Mouse (Mus musculus) CD8-positive naive resting alpha-beta T cell, adult 2 months (primary cell): ENCODE data around the gene Gm37240.

Experiments used
- DNase-seq, 2 experiments: peaks; one replicate each; pipeline ENCODE4 v3.0.0; 2022; ENCODE audit warnings: low read depth in 2 of 2, low spot score in 2 of 2

The Gm37240 gene

DNA sequence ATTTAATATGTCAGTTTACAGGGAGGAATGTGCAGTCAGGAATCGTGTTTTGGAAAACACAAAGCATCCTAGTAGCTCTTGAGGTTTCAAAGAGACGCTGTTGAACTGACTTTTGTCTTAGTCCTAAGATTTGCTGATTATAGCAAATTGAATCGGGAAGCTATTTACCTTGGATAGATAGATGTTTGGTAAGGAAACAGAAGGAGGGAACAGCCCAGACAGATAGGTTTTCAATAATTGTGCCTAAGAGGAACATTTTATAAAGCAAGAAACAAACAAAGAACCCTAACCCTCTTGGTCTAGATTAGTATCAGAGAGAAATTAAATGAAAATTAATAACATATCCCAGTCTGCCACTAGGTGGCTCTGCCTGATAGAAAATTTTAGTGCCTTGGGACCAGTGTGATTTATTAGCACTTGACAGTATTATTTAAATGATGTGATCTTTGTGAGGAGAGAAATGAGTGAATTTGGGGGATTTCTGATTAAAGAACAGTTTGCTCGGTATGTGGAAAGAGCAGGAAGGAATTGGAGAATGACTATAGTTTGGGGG, 1194.6 kb downstream of the Gm37240 start:
- DNase-seq, result peak in 1 of 2 experiments; percentile 22

DNA sequence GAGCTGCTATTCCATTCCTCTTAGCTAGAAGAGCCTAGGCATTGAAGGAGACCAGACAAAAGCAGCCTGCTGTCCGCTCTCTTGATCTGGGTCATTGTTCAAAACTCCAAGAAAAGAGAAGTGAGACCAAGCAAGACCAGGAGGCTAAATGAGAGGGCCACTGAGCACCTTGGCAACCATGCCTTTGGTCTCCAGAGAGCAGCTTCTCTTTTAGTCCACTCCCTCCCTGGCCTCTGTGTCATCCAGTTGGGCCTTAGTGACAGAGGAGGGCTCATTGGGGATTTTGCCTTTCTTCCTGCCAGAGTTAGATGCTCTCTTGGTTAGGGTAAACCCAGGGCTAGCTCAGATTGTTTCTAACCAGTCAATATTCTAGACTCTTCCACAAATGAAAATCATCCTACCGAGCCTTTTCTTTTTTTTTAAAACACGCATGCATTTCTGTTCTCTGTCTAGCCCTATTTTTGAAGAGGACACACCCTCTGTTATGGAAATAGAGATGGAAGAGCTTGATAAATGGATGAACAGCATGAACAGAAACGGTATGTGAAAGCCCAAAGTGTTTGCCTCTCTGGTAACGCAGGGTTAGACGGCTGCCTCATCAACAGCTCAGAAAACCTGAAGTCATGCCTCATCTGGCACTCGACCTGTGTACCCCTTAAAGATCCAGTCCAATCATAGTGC, 1197.1 kb downstream of the Gm37240 start:
- DNase-seq, result no peak

DNA sequence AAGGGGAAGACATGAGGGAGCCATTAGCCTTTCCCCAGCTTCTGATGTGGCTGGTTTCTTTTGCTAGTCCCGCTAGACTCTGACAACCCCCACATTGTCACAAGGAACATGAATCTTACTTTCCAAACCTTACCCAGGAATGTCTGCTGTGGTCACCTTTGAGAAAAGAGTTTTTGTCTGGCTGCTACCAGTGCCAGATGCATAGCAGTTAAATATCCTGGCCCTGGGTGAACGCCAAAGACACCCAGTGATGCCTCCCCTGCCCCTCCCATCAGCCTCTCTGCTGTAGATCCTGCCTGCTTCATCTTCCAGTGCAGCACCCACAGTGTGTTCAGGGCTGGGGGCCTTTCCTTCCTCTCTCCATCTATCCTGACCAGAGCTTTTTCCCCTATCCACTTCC, 1197.7 kb downstream of the Gm37240 start:
- no peak for DNase-seq

DNA sequence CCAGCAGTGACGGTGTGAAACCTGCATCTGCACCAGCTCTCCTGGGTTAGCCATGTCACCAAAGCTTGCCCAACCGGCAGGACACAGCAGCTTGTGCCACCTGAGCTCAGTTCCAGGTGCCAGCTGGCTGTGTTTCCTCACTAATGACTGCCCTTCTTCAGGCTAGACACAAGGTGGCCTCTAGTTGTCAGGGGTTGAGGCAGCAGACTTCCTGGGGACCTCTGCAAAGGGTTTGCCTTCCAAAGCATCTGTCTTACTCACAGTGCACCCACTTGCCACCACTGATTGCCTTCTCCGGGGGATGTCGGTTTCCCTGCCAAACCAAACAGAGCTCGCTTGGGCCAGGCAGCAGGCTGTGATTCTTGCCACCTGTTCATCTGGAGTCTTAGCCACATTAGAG, 1199.1 kb downstream of the Gm37240 start:
- DNase-seq, result no peak

DNA sequence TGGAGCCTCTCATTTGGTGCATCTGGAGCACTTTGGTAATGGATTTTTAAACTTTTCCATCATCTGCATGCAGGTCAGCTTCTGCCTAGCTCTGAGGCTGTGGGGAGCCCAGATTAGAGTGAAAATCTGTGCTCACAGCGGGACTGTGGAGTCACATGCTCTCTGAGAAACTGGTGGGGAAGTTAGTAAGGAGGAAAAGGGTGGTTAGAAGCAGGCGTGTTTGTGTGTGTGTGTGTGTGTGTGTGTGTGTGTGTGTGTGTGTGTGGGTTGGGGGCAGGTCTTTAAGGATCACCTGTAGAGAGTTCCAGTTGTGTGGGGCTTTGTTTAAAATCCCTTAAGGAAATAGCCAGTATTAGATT, 1199.9 kb downstream of the Gm37240 start:
- DNase-seq, result no peak

DNA sequence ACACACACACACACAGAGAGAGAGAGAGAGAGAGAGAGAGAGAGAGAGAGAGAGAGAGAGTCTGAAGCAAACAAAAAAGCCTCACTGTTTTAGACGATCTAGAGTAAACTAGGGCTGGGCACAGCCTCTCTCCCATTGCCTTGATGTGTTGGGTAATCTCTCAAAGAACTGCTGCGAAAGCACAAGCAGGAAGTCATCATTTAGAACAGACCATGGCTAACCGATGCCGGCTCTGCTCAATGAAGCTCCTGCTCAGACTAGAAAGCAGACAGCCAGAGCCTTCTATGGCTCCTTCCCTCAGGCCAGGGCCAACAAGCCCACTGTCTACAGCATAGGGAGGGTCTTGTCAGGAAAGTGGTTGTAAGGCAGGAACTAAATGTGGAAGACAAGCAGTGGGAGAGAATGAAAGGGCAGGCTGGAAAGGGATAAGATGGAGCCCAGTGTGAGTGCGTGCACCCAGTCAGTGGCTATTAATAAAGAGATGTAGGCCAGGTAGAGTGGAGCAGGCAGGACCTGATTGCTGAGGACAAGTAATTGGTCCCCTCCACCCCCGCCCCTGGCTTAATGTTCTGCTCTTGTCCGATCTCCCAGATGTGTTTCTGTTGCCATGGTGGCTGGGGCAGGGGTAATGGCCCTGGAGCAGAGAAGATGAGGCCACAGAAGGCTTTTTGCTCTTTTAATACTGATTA, 1200.4 kb downstream of the Gm37240 start:
- no peak for DNase-seq

DNA sequence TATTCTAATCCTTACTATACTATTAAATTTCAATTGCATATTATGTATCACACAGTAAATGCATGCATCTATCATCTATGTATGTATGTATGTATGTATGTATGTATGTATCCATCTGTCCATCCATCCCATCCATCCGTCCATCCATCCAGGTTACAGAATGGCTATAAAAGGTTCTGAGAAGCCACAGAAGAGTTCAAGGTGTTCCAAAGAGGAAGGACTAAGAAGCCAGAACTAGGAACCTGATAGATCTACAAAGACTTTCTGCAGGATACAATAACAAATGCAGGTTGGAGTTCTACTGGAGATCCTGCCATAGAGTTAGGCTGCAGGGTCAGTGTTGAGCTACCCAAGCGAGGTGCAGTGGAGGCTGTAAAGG, 1201.0 kb downstream of the Gm37240 start:
- no peak for DNase-seq

DNA sequence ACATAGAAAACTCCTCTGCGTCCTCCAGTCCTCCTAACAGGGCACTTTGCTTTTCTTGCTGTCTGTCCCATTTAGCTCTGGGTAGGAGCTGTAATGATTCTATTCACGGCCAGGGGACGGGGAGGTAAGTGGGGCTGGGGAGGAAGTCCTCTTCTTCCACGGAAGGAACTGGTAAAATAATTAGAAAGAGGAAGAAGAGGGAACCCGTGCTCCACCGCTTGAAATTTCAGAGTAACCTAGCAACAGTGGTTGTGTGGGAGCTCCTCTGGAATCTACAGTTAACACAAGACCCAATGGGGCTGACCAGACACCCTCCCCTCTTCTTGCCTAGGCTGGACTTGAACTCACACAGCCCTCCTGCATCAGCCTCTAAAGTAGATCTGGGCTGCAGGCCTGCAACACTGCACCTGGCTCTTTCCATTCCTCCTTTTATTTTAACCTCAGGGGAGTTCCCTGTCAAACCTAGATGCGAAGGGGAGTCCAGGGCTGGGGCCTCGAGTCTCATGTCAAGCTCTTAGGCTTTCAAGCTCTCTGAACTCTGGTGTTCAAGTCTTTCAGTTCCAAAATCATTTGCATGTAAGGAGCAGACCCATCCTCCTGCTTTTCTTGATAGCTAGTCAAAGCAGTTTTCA, 1201.5 kb downstream of the Gm37240 start:
- DNase-seq, result no peak

DNA sequence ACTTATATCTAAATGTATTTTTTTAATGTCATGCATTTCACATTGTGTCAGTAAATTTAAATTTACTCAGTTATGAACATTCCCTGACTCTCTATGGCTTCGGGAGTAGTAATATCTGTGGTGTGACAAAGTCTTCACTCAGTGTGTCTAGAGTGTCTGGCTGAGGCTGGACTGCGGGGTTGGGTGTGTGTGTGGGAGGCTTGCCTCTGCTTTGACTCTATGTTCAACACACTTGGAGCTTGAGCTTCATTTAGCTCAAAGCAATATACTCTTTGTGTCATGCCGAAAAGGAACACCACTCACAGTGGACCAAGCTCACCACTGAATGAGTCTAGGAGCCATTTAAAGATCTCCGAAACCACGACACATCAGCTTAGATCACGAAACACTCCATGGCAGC, 1203.5 kb downstream of the Gm37240 start:
- no peak for DNase-seq

DNA sequence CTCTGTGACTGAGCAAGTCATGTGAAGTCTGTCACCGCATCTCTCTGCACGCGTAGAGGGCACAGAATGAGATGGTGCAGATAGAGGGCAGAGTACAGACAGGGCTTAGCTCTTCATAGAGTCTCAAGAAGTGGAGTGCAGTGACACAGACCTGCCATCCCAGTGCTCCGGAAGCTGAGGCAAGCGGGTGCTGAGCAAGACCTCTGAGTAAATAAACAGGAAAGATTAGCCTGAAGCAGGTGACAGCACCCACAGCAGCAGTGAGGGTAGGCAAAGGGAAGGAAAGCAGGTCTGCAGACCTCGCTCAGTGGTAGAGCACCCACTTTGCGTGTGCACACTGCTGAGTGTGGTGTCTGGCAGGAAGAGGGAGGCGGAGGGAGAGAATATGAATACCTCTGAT, 1205.6 kb downstream of the Gm37240 start:
- DNase-seq, result peak; percentile 64 to 71

DNA sequence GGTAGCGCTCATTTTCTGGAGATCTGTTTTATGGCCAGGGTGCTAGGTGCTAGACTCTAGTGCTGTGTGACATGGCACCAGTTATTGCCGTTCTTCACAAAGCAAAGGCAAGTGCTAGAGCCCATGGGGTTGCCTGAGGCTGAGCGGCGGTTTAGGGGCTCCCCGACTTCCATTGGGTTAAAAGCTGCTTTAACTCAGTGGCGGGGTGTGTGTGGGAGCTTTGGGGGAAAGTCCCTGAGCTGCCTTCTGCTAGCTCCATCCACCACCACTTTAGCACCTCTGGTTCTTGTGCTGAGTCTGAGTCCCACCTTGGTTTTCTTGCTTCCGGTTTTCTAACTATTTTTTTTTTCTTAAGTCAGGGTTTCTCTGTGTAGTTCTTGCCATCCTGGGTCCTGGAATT, 1207.3 kb downstream of the Gm37240 start:
- DNase-seq, result peak; percentile 47 to 60

DNA sequence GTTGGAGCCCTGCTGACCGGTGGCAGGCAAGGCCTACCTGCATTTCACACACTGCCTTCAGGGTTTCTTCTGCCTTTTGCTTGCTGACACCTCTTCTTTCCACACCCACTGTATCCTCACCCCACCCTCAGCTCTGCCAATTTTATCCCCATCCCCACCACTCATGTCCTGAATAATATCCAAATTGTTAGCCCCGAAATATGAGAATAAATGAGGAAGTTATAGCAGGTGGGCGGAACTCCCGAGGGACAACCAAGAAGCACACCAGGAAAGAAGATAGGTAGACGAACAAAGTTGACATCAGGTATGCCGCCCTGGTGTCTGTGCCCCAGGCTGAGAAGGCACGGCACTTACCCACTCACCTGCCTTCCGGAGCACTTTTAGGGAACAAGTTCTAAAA, 1207.8 kb downstream of the Gm37240 start:
- DNase-seq, result no peak

DNA sequence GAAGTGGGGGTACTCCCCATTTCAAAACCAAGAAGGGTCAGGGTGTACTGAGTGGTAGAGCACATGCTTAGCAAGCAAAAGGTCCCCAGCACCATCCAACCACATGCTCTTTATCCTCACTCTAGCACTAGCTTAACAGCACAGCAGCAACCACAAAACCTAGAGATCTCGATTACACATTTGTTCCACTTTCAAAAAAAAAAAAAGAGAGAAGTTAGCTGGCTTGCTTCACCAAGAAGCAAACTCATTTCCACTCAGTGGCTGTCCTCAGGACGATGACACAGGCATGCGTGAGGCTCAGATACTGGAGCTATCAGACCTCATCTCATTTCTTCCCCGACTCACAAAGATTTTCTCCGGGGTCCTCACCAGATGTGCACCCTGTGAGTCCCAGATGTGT, 1208.4 kb downstream of the Gm37240 start:
- no peak for DNase-seq

DNA sequence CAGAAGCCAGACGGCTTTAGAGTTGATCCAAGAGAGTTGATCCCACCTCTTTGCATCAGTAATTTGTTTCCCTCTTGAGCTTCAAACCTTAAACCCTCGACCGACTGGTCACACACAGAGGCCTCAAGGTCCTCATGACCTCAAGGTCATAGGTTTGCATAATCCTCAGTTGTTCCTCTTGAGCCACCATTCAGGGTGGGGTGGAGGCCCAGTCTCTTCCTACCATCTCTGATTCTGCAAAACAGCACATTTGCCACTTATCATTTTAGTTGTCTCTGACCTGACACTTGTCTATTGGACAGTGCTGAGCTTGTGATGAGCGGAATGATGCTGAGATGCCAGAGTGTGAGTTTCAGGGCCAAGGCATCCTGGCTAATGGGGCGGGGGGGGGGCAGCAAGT, 1211.6 kb downstream of the Gm37240 start:
- no peak for DNase-seq

DNA sequence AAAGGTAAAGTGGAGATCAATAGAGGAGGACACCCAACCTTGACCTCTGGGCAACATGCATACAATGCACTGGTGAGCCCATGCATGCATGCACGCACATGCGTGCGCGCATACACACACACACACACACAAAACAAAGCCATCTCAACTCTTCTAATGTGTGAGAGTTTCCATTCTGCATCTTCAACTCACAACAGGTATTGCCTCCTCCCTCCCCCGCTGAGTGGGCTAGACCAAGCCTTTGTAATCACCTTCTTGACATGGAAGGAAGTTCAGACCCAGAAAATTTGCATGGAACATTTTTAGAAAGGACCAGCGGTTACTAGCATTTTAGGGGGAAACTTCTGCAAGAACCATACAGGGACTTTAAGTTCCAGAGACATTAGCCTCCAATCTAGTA, 1213.8 kb downstream of the Gm37240 start:
- DNase-seq, result no peak

DNA sequence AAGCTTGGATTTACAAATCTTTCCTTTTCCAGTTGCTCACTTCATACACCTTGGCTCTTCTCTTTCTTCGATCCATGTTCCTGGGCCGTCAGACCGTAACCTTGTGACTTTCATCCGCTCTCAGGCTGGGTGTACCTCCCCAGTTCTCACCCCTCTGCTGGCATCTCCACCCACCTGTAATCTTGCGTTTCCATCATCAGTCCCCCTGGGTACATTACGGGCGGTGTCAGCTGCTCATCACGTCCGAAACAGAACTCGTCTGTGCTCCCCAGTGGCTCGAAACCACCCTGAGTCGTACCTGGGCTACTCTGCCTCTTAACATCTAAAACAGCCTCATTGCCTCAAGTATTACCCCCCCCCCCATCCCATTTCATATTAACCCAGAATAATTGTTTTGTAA, 1215.2 kb downstream of the Gm37240 start:
- no peak for DNase-seq

DNA sequence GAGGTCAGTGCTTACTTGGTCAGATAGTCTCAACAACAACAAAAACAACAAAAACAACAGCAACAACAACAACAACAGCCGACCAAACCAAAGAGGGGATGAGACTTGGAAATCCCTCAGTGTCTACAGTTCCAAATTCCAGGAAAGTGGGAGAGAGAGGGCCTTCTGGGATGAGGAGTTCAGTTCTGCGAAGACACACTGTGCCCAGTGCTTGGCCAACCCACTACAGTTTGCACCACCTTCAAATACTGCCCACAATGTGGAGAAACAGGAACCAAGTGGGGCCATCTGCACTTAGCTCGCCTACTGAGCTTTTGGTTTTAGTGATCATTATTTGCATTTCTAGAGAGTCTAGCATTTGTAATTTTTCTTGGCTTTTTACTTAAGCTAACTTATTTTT, 1218.4 kb downstream of the Gm37240 start:
- DNase-seq, result no peak

DNA sequence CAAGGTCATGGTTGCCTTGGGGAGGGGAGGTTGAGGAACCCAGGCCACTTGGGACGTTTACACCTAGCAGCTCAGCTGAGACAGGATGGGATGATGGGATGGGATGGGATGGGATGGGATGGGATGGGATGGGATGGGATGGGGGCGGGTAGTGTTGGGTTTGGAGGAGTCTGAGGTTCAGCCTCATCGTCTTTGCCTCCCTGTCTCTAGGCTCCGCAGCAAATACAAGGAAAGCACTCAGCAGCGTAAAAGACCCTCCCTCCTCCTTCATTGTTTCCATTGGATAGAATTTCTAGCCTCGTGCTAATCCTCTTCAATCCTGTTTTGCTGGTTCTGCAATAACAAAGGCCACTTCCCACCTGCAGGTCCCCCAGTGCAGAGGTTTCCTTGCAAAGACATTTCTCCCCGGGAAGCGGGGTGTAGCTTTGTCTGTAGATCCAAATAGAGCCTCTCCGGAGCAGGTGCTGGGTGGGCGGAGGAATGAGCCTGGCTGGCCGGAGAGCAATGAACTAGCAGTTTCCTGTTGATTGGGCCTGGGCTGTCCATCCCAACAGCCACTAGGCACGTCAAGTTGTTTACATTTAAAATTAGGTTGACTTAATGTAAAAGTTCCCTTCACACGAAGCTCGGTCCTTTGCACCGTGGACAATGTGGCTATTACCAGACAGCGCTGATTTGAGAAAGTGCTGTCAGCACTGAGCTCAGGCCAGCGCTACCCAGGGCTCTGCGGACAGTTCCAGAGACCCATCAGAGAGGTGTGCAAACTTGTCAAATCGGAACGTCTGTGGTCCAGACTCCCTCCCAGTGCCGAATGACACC, 1221.9 kb downstream of the Gm37240 start:
- no peak for DNase-seq

DNA sequence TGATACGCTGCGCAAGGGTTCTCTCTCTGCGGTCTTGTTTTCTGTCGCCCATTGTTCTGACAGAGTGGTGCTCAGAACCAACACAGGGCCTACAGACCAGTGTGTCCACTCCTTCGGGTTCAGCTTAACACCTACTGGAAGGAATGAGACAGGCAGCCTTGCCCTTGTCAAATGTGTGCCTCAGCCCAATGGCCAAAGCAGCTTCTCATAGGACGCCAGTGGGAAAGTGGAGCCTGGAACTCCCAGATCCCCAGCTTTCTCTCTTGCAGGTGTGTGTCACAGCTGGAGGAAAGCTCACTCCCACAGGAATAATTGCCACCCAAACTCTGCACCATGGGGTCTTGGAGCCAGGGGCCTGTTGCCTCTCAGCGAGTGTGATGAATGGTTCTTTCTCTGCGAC, 1222.6 kb downstream of the Gm37240 start:
- DNase-seq, result no peak

DNA sequence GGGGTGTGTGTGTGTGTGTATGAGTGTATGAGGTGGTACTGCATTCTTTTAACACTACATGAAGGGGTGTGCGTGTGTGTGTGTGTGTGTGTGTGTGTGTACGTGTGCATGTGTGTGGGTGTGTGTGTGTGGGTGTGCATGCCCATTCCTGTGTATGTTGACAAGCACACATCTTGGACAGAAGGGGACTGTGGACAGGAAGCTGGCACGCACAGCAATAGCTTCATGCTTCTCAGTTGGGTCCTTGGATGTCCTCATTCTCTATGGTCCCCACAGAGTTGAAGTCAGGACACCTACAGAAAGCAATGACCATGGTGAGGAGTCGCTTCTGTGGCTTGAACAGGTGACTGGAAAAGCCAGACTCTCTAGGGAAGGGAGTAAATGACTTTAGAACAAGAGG, 1223.5 kb downstream of the Gm37240 start:
- DNase-seq, result no peak

DNA sequence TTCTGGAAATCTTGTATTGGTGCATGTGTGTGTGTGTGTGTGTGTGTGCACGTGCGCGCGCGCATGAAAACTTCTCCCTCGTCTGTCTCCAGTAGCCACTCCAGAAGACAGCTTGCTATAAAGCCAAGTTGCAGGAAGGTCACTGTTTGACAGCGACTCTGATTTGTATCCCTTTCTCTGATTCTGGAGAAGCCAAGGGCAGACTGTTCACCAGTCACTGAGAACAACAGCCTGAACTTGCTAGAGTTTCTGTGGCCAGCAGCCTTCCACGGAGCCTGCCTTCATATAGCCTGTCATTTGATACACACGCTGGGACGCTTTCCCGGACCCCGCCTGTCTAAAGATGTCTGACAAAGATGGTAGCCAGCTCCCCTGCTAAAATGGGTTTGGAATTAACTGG, 1224.2 kb downstream of the Gm37240 start:
- DNase-seq, result no peak

DNA sequence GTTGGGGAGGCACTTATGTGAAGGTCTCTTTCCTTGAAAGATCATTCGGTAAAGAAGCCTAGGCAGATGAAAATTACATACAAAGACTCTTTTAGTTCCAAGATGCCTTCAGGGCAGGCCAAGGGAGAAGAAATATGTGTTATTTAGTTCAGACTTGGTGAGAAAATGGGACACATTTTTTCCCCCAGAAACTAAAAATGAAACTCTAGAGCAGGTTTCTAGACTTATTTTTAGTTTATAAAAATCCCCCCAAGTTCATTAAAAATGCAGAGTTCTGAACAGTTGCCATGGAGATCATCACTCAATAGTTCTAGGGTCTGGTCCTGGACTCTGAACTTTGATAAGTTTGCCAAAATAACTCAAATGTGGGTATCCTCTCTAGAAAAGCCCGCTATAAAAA, 1226.9 kb downstream of the Gm37240 start:
- DNase-seq, result no peak
